Mouse (Mus musculus) midbrain, embryonic 15.5 days (tissue): Measurements from ENCODE around the gene Phactr3. TPM values are rescaled to one million over a fixed set of nuclear protein-coding genes. Genes with fewer than 3 reads are reported as not detected.
"Not testable (repeated sequence)": the region's sequence is repeated elsewhere in the genome, so short reads cannot be mapped to it uniquely, and the experiment has no call there.

Experiments
- ATAC-seq: fragments of 200-750 bp; cut with Nextera tagmentation; replicated peaks from 2 replicates; pipeline ENCODE4 v1.8.0; 2017; ENCODE audit warnings: moderate TSS enrichment
- H3K27ac ChIP-seq: fragments of 300-500 bp; sonication (generic); 2 replicates; pipeline ENCODE4 v1.5.1; 2015; ENCODE audit warnings: mild to moderate bottlenecking, inconsistent platforms
- H3K27me3 ChIP-seq: fragments of 300-500 bp; sonication (generic); replicated peaks from 2 replicates; pipeline ENCODE4 v1.6.1; 2015; ENCODE audit warnings: inconsistent platforms
- H3K36me3 ChIP-seq: fragments of 300-500 bp; sonication (generic); replicated peaks from 2 replicates; pipeline ENCODE4 v1.6.1; 2015; ENCODE audit warnings: inconsistent platforms
- H3K4me1 ChIP-seq: fragments of 300-500 bp; sonication (generic); 2 replicates; pipeline ENCODE4 v1.6.1; 2015; ENCODE audit warnings: inconsistent platforms
- H3K4me2 ChIP-seq: fragments of 300-500 bp; sonication (generic); 2 replicates; pipeline ENCODE4 v1.6.1; 2015; ENCODE audit warnings: inconsistent platforms, mild to moderate bottlenecking, moderate library complexity
- H3K4me3 ChIP-seq: fragments of 300-500 bp; sonication (generic); 2 replicates; pipeline ENCODE4 v1.5.1; 2015; ENCODE audit warnings: mild to moderate bottlenecking, inconsistent platforms
- H3K9ac ChIP-seq: fragments of 300-500 bp; sonication (generic); 2 replicates; pipeline ENCODE4 v1.6.1; 2015; ENCODE audit warnings: mild to moderate bottlenecking, inconsistent platforms
- H3K9me3 ChIP-seq: fragments of 300-500 bp; sonication (generic); 2 replicates; pipeline ENCODE4 v1.6.1; 2016; ENCODE audit warnings: inconsistent platforms
- WGBS: fragments of 180-500 bp; shearing (Covaris S2); methylation state at CpG from one replicate; pipeline ENCODE4 v1.1.7; 2015; ENCODE audit warnings: mixed read lengths; 5-methylcytosine and 5-hydroxymethylcytosine counted together
- polyA plus RNA-seq: library from polyadenylated mRNA; unstranded; fragments of >200 nt; fragmentation: Nextera tagmentation; extraction: Ambion mirVana; gene quantifications from 2 replicates; pipeline ENCODE4 v1.2.1, GENCODE M21; 2015

Gene Phactr3
- polyA plus RNA-seq, 1 experiment from 2014 or later = 66.3 TPM

GRCm38 (mm10) chr2:178324410-178324809 lies 205.6 kb downstream of the Phactr3 start:
- H3K9ac ChIP-seq = no peak overlapping the region
- H3K27me3 ChIP-seq = no peaks in the 10 kb centered on the region
- 93% methylated on average over 3 of the region's 3 CpGs for WGBS
- H3K4me1 ChIP-seq = peaks cover 28% of the 10 kb centered on the region
- no peak overlapping the region for H3K27ac ChIP-seq
- H3K9me3 ChIP-seq = no peaks in the 10 kb centered on the region
- no peak overlapping the region for H3K4me2 ChIP-seq
- H3K36me3 ChIP-seq = no peaks in the 10 kb centered on the region
- no peak for ATAC-seq
- no peak overlapping the region for H3K4me3 ChIP-seq

GRCm38 (mm10) chr2:178324818-178325217 lies 206.0 kb downstream of the Phactr3 start:
- H3K9ac ChIP-seq = no peak overlapping the region
- no peak for ATAC-seq
- 91% methylated on average over 4 of the region's 4 CpGs for WGBS

GRCm38 (mm10) chr2:178326067-178326466 lies 207.3 kb downstream of the Phactr3 start:
- Histone ChIP-seq H3K9me3 (no peaks in the 10 kb centered on the region), H3K27ac (peak overlapping the region; percentile 85; the same call in 1 of the 2 replicates), H3K4me1 (peaks cover 35% of the 10 kb centered on the region), H3K36me3 (no peaks in the 10 kb centered on the region), H3K9ac (no peak overlapping the region), H3K27me3 (no peaks in the 10 kb centered on the region), H3K4me3 (no peak overlapping the region), H3K4me2 (no peak overlapping the region)
- 92% methylated on average over 10 of the region's 10 CpGs for WGBS
- ATAC-seq = no peak

More at GRCm38 (mm10) chr2:178324818-178325217, 206.0 kb downstream of the Phactr3 start:
- H3K4me3 ChIP-seq = no peak overlapping the region
- no peaks in the 10 kb centered on the region for H3K36me3 ChIP-seq
- H3K4me2 ChIP-seq = no peak overlapping the region
- H3K27me3 ChIP-seq = no peaks in the 10 kb centered on the region
- H3K4me1 ChIP-seq = peaks cover 32% of the 10 kb centered on the region
- no peak overlapping the region for H3K27ac ChIP-seq
- H3K9me3 ChIP-seq = no peaks in the 10 kb centered on the region

GRCm38 (mm10) chr2:178326750-178327465 lies 208.1 kb downstream of the Phactr3 start:
- H3K9me3 ChIP-seq = no peaks in the 10 kb centered on the region
- no peaks in the 10 kb centered on the region for H3K27me3 ChIP-seq
- peak overlapping the region; percentile 34; the same call in 1 of the 2 replicates for H3K4me3 ChIP-seq
- no peaks in the 10 kb centered on the region for H3K36me3 ChIP-seq
- H3K4me2 ChIP-seq = peak overlapping the region; percentile 51
- ATAC-seq = peak; percentile 26
- peak overlapping the region; percentile 14; the same call in 1 of the 2 replicates for H3K9ac ChIP-seq
- WGBS = 30% methylated on average over 5 of the region's 5 CpGs
- peaks cover 35% of the 10 kb centered on the region for H3K4me1 ChIP-seq
- peak overlapping the region; percentile 85 for H3K27ac ChIP-seq

- ATAC-seq = peak; percentile 92
- Histone ChIP-seq H3K27me3 (no peaks in the 10 kb centered on the region), H3K4me3 (peak overlapping the region; percentile 34), H3K9ac (peak overlapping the region; percentile 45), H3K4me1 (peaks cover 35% of the 10 kb centered on the region), H3K36me3 (no peaks in the 10 kb centered on the region), H3K4me2 (peak overlapping the region; percentile 51), H3K9me3 (no peaks in the 10 kb centered on the region), H3K27ac (peak overlapping the region; percentile 85)
- WGBS = 14% methylated on average over 12 of the region's 12 CpGs
Observed at GRCm38 (mm10) chr2:178327466-178328040, 208.8 kb downstream of the Phactr3 start.

GRCm38 (mm10) chr2:178329551-178329950 lies 210.8 kb downstream of the Phactr3 start:
- 0 out of 2 replicates have a peak overlapping the region, but pooled peaks have one; percentile 10 for H3K9ac ChIP-seq
- H3K4me2 ChIP-seq = peak overlapping the region; percentile 51
- H3K4me3 ChIP-seq = peak overlapping the region; percentile 34
- no peak for ATAC-seq
- H3K9me3 ChIP-seq = no peaks in the 10 kb centered on the region
- H3K27me3 ChIP-seq = no peaks in the 10 kb centered on the region
- 69% methylated on average over 5 of the region's 5 CpGs for WGBS
- H3K4me1 ChIP-seq = peaks cover 35% of the 10 kb centered on the region
- H3K36me3 ChIP-seq = peaks cover 8% of the 10 kb centered on the region; the same call in 1 of the 2 replicates
- peak overlapping the region; percentile 40; the same call in 1 of the 2 replicates for H3K27ac ChIP-seq

- H3K27me3 ChIP-seq = no peaks in the 10 kb centered on the region
- peak overlapping the region; percentile 34 for H3K4me3 ChIP-seq
- no peaks in the 10 kb centered on the region for H3K9me3 ChIP-seq
- no peak overlapping the region for H3K27ac ChIP-seq
- no peak for ATAC-seq
- no peak overlapping the region for H3K9ac ChIP-seq
- peak overlapping the region; percentile 51 for H3K4me2 ChIP-seq
- peaks cover 9% of the 10 kb centered on the region; the same call in 1 of the 2 replicates for H3K36me3 ChIP-seq
- WGBS = 50% methylated on average over 1 of the region's 1 CpGs
- peaks cover 35% of the 10 kb centered on the region for H3K4me1 ChIP-seq
Observed at GRCm38 (mm10) chr2:178329986-178330385, 211.2 kb downstream of the Phactr3 start.

- H3K27me3 ChIP-seq = no peaks in the 10 kb centered on the region
- peaks cover 9% of the 10 kb centered on the region; the same call in 1 of the 2 replicates for H3K36me3 ChIP-seq
- no peak overlapping the region for H3K27ac ChIP-seq
- ATAC-seq = no peak
- 34% methylated on average over 1 of the region's 1 CpGs for WGBS
- no peak overlapping the region for H3K4me3 ChIP-seq
- H3K4me1 ChIP-seq = no peaks in the 10 kb centered on the region
- H3K9ac ChIP-seq = no peak overlapping the region
- H3K9me3 ChIP-seq = no peaks in the 10 kb centered on the region
- H3K4me2 ChIP-seq = no peak overlapping the region
Observed at GRCm38 (mm10) chr2:178337878-178338277, 219.1 kb downstream of the Phactr3 start.

- Histone ChIP-seq H3K4me1 (no peaks in the 10 kb centered on the region), H3K36me3 (0 out of 2 replicates have a peak, but pooled peaks cover 4% of the 10 kb centered on the region), H3K4me2 (no peak overlapping the region), H3K27ac (no peak overlapping the region), H3K27me3 (no peaks in the 10 kb centered on the region), H3K9me3 (no peaks in the 10 kb centered on the region), H3K9ac (no peak overlapping the region), H3K4me3 (no peak overlapping the region)
- ATAC-seq = peak; percentile 71
- WGBS = 4% methylated on average over 2 of the region's 2 CpGs
Observed at GRCm38 (mm10) chr2:178339044-178339443, 220.3 kb downstream of the Phactr3 start.

GRCm38 (mm10) chr2:178342105-178342504 lies 223.3 kb downstream of the Phactr3 start:
- ATAC-seq, H3K9me3 ChIP-seq, H3K4me2 ChIP-seq, H3K27ac ChIP-seq, H3K4me1 ChIP-seq, H3K27me3 ChIP-seq, H3K9ac ChIP-seq, H3K4me3 ChIP-seq, H3K36me3 ChIP-seq: not testable (repeated sequence)

- 77% methylated on average over 4 of the region's 4 CpGs for WGBS
- H3K9me3 ChIP-seq = no peaks in the 10 kb centered on the region
- ATAC-seq = no peak
Observed at GRCm38 (mm10) chr2:178342597-178342996, 223.8 kb downstream of the Phactr3 start.

More at GRCm38 (mm10) chr2:178342597-178342996, 223.8 kb downstream of the Phactr3 start:
- Histone ChIP-seq H3K4me2 (no peak overlapping the region), H3K4me1 (no peaks in the 10 kb centered on the region), H3K27me3 (no peaks in the 10 kb centered on the region), H3K27ac (no peak overlapping the region), H3K4me3 (no peak overlapping the region), H3K36me3 (no peaks in the 10 kb centered on the region), H3K9ac (no peak overlapping the region)
